Mouse (Mus musculus): Measurements from ENCODE around the gene Eif4e. TPM values are rescaled to one million over a fixed set of nuclear protein-coding genes. Genes with fewer than 3 reads are reported as not detected.
A peak's percentile ranks its signal among the peaks of the same experiment; 100 is the strongest.

Eif4e gene
- total and polyA plus RNA-seq, 2 experiments from 2014 or later: 104 to 293 TPM

DNA sequence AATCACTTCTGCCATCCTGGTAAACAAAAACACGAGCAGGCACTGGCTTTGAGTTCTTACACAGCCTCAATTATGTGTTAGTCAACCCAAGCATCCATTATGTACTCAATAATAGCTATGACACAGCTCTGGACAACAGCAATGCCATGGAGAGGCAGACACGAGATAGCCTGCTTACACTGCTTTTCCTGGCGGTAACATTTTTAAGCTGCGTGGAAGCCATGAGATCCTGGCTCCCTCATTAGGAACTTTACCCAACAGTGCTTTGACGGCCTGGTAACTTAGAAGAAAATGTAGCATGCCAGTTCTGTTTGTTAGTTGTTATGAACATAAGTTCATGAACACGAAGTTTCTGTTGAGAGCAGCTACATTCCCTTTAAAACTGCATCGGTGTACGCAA, 485 bp upstream of the Eif4e start:
- Histone ChIP-seq H3K4me1 (ENCODE audit: insufficient read depth, low read length) (no peaks in the 10 kb centered on the region), H3K9ac (replicated peaks; ENCODE audit: low read length, poor library complexity, severe bottlenecking) (no peak overlapping the region), H3K27me3 (ENCODE audit: insufficient read depth, low read length) (no peaks in the 10 kb centered on the region), H3K36me3 (ENCODE audit: insufficient read depth, low read length) (no peaks in the 10 kb centered on the region), H3K27ac (ENCODE audit: low read depth, low read length) (no peak overlapping the region), H3K9me3 (ENCODE audit: low read length) (no peaks in the 10 kb centered on the region), H3K4me2 (ENCODE audit: low read depth, low read length, poor library complexity, severe bottlenecking) (no peak overlapping the region), H3K4me3 (ENCODE audit: low read depth, low read length) (no peak overlapping the region)
- no peak for DNase-seq (ENCODE audit: low spot score)
- TF ChIP-seq CTCF (IDR thresholded peaks at IDR 0.05): no peak
- 54% methylated on average over 8 of the region's 8 CpGs for WGBS
- no peak for ATAC-seq (ENCODE audit: low FRiP score)

DNA sequence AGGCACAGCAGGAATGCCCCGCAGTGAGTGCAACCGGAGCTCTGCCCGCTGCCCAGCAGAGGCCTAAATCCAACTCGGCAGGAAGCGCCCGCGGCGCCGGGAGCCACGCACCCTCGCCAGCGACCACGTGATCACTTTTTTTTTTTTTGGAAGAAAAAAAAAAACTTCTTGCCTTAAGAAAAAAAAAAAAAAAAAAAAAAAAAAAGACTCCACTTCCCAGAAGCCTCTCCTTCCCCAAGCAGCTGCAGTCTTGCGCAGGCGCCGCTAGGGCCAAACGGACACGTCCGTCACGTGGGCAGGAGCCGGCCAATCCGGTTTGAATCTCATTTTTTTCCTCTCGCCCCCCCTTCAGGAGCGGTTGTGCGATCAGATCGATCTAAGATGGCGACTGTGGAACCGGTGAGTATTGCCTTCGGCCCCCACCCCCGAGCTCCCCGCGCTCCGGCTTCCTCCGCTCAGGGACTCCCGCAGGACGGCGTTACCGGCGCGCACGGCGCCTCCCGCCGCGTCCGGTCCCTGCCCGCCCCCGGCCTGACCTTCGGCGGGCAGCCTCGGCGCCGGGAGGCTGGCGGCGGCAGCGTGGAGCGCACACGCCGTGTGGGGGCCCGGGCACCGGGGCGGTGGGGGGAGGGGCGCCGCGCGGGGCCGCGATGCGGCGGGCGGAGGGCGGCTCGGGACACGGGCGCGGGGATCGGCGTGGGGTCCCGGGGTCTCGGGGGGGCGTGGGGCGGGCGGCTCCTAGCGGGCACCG, 1.1 kb downstream of the Eif4e start:
- under 1% methylated on average over 63 of the region's 85 CpGs for WGBS
- ATAC-seq (ENCODE audit: low FRiP score): peak; percentile 94

DNA sequence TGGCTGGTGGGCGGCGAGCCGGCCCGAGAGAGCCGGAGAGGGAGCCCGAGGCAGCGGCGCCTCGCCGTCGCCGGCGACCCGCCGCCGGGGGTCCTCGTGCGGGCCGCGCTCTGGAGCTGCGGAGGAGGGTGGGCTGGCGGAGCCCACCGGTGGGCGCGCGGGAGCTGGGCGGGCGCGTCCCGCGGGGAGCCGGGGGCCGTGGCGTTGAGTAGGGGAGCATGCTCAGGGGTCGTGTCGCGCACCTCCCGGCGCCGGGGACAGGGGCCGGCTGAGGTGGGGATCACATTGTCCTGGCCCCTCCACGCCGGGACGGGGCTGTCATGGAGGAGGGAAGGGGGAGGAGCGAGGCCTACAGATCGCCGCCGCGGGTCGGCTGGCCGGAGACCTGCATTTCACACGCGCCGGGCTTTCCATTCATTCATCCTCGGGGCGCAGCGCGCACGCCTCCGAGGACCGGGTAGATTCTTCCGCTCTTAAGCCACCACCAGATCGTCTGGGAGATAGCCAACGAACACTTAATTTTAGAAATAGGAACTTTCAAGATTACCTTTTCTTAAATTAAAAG, 1.8 kb downstream of the Eif4e start:
- H3K9ac ChIP-seq (replicated peaks; ENCODE audit: low read length, poor library complexity, severe bottlenecking): peak overlapping the region; percentile 97
- H3K4me2 ChIP-seq (ENCODE audit: low read depth, low read length, poor library complexity, severe bottlenecking): peak overlapping the region; percentile 66

More for the DNA sequence above, 1.1 kb downstream of the Eif4e start:
- H3K4me1 ChIP-seq (ENCODE audit: insufficient read depth, low read length): no peaks in the 10 kb centered on the region
- peak overlapping the region; percentile 97 for H3K9ac ChIP-seq (replicated peaks; ENCODE audit: low read length, poor library complexity, severe bottlenecking)
- DNase-seq (ENCODE audit: low spot score): peak; percentile 99
- H3K9me3 ChIP-seq (ENCODE audit: low read length): no peaks in the 10 kb centered on the region
- H3K4me2 ChIP-seq (ENCODE audit: low read depth, low read length, poor library complexity, severe bottlenecking): peak overlapping the region; percentile 95
- H3K4me3 ChIP-seq (ENCODE audit: low read depth, low read length): peak overlapping the region; percentile 73
- TF ChIP-seq CTCF (IDR thresholded peaks at IDR 0.05): peak; percentile 55
- no peaks in the 10 kb centered on the region for H3K27me3 ChIP-seq (ENCODE audit: insufficient read depth, low read length)
- H3K27ac ChIP-seq (ENCODE audit: low read depth, low read length): peak overlapping the region; percentile 96
- no peaks in the 10 kb centered on the region for H3K36me3 ChIP-seq (ENCODE audit: insufficient read depth, low read length)

GRCm38 (mm10) chr3:138528265-138528664, 2.3 kb downstream of the Eif4e start:
- Histone ChIP-seq H3K9ac (replicated peaks; ENCODE audit: low read length, poor library complexity, severe bottlenecking) (peak overlapping the region; percentile 97), H3K27me3 (ENCODE audit: insufficient read depth, low read length) (no peaks in the 10 kb centered on the region), H3K4me2 (ENCODE audit: low read depth, low read length, poor library complexity, severe bottlenecking) (peak overlapping the region; percentile 66), H3K27ac (ENCODE audit: low read depth, low read length) (peak overlapping the region; percentile 96; the same call in 1 of the 2 replicates), H3K9me3 (ENCODE audit: low read length) (no peaks in the 10 kb centered on the region), H3K36me3 (ENCODE audit: insufficient read depth, low read length) (no peaks in the 10 kb centered on the region), H3K4me1 (ENCODE audit: insufficient read depth, low read length) (no peaks in the 10 kb centered on the region), H3K4me3 (ENCODE audit: low read depth, low read length) (peak overlapping the region; percentile 73)
- DNase-seq (ENCODE audit: low spot score): no peak
- ATAC-seq (ENCODE audit: low FRiP score): no peak
- WGBS: 3% methylated on average over 16 of the region's 16 CpGs
- no peak for TF ChIP-seq CTCF (IDR thresholded peaks at IDR 0.05)

More for the DNA sequence above, 1.8 kb downstream of the Eif4e start:
- DNase-seq (ENCODE audit: low spot score): peak; percentile 74
- Histone ChIP-seq H3K27me3 (ENCODE audit: insufficient read depth, low read length) (no peaks in the 10 kb centered on the region), H3K36me3 (ENCODE audit: insufficient read depth, low read length) (no peaks in the 10 kb centered on the region), H3K4me3 (ENCODE audit: low read depth, low read length) (peak overlapping the region; percentile 73), H3K9me3 (ENCODE audit: low read length) (no peaks in the 10 kb centered on the region), H3K4me1 (ENCODE audit: insufficient read depth, low read length) (no peaks in the 10 kb centered on the region), H3K27ac (ENCODE audit: low read depth, low read length) (peak overlapping the region; percentile 96)
- TF ChIP-seq CTCF (IDR thresholded peaks at IDR 0.05): no peak
- under 1% methylated on average over 27 of the region's 64 CpGs for WGBS
- ATAC-seq (ENCODE audit: low FRiP score): peak; percentile 75

DNA sequence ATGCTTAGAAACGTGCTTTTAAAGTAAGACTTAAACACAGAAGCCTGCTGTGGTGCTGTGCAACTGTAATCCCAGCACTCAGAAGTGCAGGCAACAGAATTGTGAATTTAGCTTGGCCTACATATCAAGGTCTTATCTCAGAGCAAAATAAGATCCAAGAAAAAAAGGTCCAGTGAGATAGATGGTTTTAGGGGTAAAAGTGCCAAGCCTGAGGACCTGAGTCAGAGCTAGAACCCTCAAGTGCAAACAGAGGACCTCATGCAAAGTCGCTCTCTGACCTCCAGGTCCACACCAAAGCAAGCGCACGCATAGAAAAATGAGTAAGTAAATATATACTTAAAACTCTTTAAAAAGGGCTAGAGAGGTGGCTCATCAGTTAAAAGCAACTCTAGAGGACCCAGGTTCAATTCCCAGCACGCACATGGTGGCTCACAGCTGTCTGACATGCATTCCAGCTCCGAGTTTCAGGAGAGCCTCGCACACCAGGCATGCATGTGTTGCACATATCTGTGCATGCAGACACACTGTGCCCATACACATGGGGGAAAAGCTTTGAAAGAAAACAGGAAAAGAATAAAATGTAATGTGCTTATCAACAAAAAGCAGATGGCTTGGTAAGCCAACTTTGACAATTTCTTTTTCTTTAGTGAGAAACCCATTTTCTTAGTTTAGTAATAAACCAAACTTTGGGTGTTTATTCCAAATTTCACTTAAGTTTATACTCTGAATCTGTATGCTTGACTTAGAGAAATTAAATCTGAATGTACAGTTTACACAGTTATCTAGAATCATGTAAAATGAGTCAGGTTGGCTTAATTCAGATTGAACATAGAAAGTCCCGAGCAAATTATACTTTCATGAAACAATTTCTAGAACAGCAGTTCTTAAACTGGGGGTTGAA, 4.8 kb downstream of the Eif4e start:
- no peak for ATAC-seq (ENCODE audit: low FRiP score)
- H3K27me3 ChIP-seq (ENCODE audit: insufficient read depth, low read length): no peaks in the 10 kb centered on the region
- H3K4me2 ChIP-seq (ENCODE audit: low read depth, low read length, poor library complexity, severe bottlenecking): no peak overlapping the region
- TF ChIP-seq CTCF (IDR thresholded peaks at IDR 0.05): no peak
- no peaks in the 10 kb centered on the region for H3K9me3 ChIP-seq (ENCODE audit: low read length)
- H3K27ac ChIP-seq (ENCODE audit: low read depth, low read length): no peak overlapping the region
- H3K36me3 ChIP-seq (ENCODE audit: insufficient read depth, low read length): no peaks in the 10 kb centered on the region
- H3K4me3 ChIP-seq (ENCODE audit: low read depth, low read length): no peak overlapping the region
- H3K4me1 ChIP-seq (ENCODE audit: insufficient read depth, low read length): no peaks in the 10 kb centered on the region
- no peak overlapping the region for H3K9ac ChIP-seq (replicated peaks; ENCODE audit: low read length, poor library complexity, severe bottlenecking)
- no peak for DNase-seq (ENCODE audit: low spot score)
- 77% methylated on average over 8 of the region's 8 CpGs for WGBS
